Mouse (Mus musculus) hindbrain, embryonic 14.5 days (tissue): ENCODE measurements around the gene Clcn3. TPM values are rescaled to one million over a fixed set of nuclear protein-coding genes. Genes with fewer than 3 reads are reported as not detected.

Experiments used
- ATAC-seq: fragments of 200-750 bp; cut with Nextera tagmentation; 2 replicates; pipeline ENCODE4 v1.8.0; 2017; ENCODE audit warnings: moderate number of reproducible peaks, mild to moderate bottlenecking, moderate TSS enrichment, moderate library complexity; ENCODE audit not compliant: low FRiP score
- DNase-seq: peaks from one replicate; pipeline ENCODE4 v3.0.0-alpha.2; 2015; ENCODE audit warnings: low spot score
- H3K27ac ChIP-seq: fragments of 300-500 bp; sonication (generic); 2 replicates; pipeline ENCODE4 v1.5.1; 2014; ENCODE audit warnings: mild to moderate bottlenecking, moderate library complexity
- H3K27me3 ChIP-seq: fragments of 300-500 bp; sonication (generic); 2 replicates; pipeline ENCODE4 v1.6.1; 2014; ENCODE audit warnings: mild to moderate bottlenecking, low read length, mixed read lengths; ENCODE audit not compliant: control insufficient read depth, insufficient read depth
- H3K36me3 ChIP-seq: fragments of 300-500 bp; sonication (generic); replicated peaks from 2 replicates; pipeline ENCODE4 v1.6.1; 2014; ENCODE audit not compliant: control insufficient read depth, insufficient read depth
- H3K4me1 ChIP-seq: fragments of 300-500 bp; sonication (generic); replicated peaks from 2 replicates; pipeline ENCODE4 v1.6.1; 2014; ENCODE audit warnings: antibody characterized with exemption, low read length, mixed read lengths; ENCODE audit not compliant: control insufficient read depth, insufficient read depth
- H3K4me2 ChIP-seq: fragments of 300-500 bp; sonication (generic); replicated peaks from 2 replicates; pipeline ENCODE4 v1.6.1; 2014; ENCODE audit warnings: mild to moderate bottlenecking, moderate library complexity
- H3K4me3 ChIP-seq: fragments of 300-500 bp; sonication (generic); replicated peaks from 2 replicates; pipeline ENCODE4 v1.5.1; 2014; ENCODE audit warnings: mild to moderate bottlenecking, low read length
- H3K9ac ChIP-seq: fragments of 300-500 bp; sonication (generic); 2 replicates; pipeline ENCODE4 v1.6.1; 2014
- H3K9me3 ChIP-seq: fragments of 300-500 bp; sonication (generic); 2 replicates; pipeline ENCODE4 v1.6.1; 2016; ENCODE audit warnings: low read length; ENCODE audit not compliant: control insufficient read depth
- WGBS: fragments of 180-500 bp; shearing (Covaris S2); extraction: QIAGEN DNeasy Blood & Tissue Kit; methylation state at CpG from one replicate; pipeline ENCODE4 v1.1.7; 2014; 5-methylcytosine and 5-hydroxymethylcytosine counted together
- polyA plus RNA-seq: library from polyadenylated mRNA; unstranded; fragments of >200 nt; fragmentation: Nextera tagmentation; extraction: Ambion mirVana; gene quantifications from 2 replicates; pipeline ENCODE4 v1.2.1, GENCODE M21; 2014

The Clcn3 gene
- polyA plus RNA-seq, 1 experiment from 2014 or later, result 79.0 TPM

DNA sequence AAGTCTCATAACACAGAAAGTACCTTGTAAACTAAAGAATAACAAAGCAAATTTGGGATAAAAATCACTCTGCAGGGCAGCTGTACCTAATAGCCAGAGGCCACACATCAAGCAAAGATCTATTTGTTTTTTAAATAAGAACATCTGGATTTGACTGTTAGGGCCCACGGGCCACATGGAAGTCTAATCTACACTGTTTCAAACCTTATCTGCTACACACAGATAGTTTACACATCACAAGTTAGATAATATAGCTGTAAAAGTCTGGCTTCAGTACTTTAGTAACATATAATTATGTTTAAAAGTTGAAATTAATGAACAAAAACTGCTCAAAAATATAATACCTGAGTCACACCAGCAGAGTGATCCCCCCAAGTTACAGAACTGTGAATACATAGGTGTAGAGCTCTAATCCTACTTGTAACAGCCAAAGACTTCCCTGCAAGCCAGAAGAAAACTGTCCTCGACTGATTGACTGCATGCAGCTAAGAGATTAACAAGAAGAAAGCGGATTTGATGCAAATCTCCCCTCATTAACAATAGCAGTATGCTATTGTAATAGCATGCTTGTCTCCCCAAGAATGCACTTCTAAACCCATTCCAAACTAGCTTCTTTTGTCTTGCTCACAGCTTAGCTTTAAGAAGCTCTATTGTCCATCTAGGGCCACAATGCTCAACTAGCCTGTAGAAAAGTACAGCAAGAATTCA, 44.2 kb downstream of the Clcn3 start:
- DNase-seq (no peak), ATAC-seq (no peak)
- Histone ChIP-seq H3K27me3 (no peaks in the 10 kb centered on the region), H3K9ac (no peak overlapping the region), H3K4me2 (no peak overlapping the region), H3K4me3 (no peak overlapping the region), H3K27ac (no peak overlapping the region), H3K4me1 (no peaks in the 10 kb centered on the region), H3K36me3 (peaks cover 16% of the 10 kb centered on the region), H3K9me3 (no peaks in the 10 kb centered on the region)
- 30% methylated on average over 3 of the region's 3 CpGs for WGBS

DNA sequence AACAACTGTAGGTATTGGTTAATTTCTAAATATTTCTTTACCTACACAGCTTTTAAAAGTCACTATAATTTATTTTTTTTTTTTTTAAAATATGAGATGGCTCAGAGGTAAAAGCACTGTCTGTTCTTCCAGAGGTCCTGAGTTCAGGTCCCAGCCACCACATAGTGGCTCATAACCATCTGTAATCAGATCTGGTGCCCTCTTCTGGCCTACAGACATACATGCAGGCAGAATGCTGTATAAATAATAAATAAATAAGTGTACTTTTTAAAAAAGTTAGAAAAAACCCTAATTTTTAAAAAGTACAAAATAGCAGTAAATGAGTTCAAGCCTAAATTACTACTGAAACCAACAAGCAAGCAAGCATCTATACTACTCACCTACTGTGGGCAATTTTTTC, 49.5 kb downstream of the Clcn3 start:
- H3K4me2 ChIP-seq, result no peak overlapping the region
- DNase-seq (no peak), ATAC-seq (no peak)
- H3K27ac ChIP-seq, result no peak overlapping the region
- H3K9ac ChIP-seq, result no peak overlapping the region
- H3K36me3 ChIP-seq, result peaks cover 32% of the 10 kb centered on the region
- no peaks in the 10 kb centered on the region for H3K27me3 ChIP-seq
- H3K4me1 ChIP-seq, result no peaks in the 10 kb centered on the region
- H3K4me3 ChIP-seq, result no peak overlapping the region
- H3K9me3 ChIP-seq, result no peaks in the 10 kb centered on the region

DNA sequence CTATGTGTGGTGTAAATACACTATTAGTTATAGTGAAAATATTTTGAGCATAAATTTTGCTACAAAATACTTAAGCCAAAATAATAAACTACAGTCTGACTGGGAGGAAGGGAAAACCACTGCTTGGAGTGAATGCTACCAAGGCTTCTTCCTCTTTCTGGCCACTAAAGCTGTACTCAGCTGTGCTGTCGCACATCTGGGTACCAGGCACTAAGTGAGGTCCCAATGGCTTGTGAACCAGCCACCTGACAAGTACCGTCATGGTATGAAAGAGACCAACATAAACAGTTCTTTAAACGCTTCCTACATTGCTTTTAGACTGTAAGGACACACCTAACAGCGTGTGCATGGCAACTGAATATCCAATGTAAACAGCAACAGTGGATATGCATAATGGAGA, 62.9 kb downstream of the Clcn3 start:
- H3K9me3 ChIP-seq, result no peaks in the 10 kb centered on the region
- H3K4me2 ChIP-seq, result no peak overlapping the region
- H3K36me3 ChIP-seq, result peaks cover 26% of the 10 kb centered on the region
- H3K27ac ChIP-seq, result no peak overlapping the region
- DNase-seq (no peak), ATAC-seq (no peak)
- H3K4me3 ChIP-seq, result no peak overlapping the region
- H3K9ac ChIP-seq, result no peak overlapping the region
- 90% methylated on average over 4 of the region's 4 CpGs for WGBS
- H3K27me3 ChIP-seq, result no peaks in the 10 kb centered on the region
- H3K4me1 ChIP-seq, result no peaks in the 10 kb centered on the region

DNA sequence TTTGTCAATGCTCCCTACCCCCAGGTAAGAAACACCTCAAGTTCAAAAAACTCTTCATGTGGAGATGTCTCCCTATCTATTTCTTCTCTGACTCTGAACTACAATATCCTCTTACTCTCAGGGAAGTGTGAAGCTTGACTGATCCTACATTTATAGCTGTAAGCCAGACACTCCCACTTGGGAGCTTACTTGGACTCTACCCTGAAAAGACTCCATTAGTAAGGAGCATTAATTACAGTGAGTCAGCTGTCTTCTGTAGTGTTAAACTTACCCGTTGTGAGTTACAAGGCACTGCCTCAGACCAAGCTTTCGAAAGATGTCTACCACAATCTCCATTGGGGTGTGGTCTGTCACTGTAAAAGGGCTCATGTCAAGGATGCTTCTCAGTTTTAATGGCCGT, 64.0 kb downstream of the Clcn3 start:
- no peak for ATAC-seq
- no peaks in the 10 kb centered on the region for H3K4me1 ChIP-seq
- H3K4me3 ChIP-seq, result no peak overlapping the region
- no peak overlapping the region for H3K27ac ChIP-seq
- H3K27me3 ChIP-seq, result no peaks in the 10 kb centered on the region
- DNase-seq, result no peak
- H3K9me3 ChIP-seq, result no peaks in the 10 kb centered on the region
- H3K36me3 ChIP-seq, result peaks cover 31% of the 10 kb centered on the region
- H3K4me2 ChIP-seq, result no peak overlapping the region
- no peak overlapping the region for H3K9ac ChIP-seq
- 90% methylated on average over 3 of the region's 3 CpGs for WGBS

DNA sequence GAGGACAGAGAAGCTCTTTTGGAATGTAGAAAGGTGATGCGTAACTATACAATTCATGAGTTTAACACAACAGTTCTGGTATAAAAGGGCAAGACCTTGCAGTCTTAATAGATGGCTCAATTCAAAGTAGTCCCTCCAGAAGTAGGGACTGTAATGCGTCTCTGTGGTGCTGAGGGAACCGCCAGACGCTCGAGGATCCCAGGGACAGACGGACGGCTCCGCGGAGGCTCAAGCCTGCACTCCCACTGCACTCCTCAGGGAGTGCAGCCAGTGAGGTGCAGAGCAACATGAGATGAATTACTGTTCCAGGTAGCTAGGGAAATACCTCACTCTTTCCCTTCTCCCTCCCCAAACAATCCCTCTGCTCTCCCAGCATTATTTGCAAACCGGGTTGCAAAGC, 70.5 kb downstream of the Clcn3 start:
- no peaks in the 10 kb centered on the region for H3K9me3 ChIP-seq
- 61% methylated on average over 10 of the region's 10 CpGs for WGBS
- no peak overlapping the region for H3K27ac ChIP-seq
- no peak for DNase-seq
- H3K4me2 ChIP-seq, result no peak overlapping the region
- peaks cover 49% of the 10 kb centered on the region for H3K36me3 ChIP-seq
- H3K9ac ChIP-seq, result no peak overlapping the region
- ATAC-seq, result no peak
- no peak overlapping the region for H3K4me3 ChIP-seq
- no peaks in the 10 kb centered on the region for H3K4me1 ChIP-seq
- no peaks in the 10 kb centered on the region for H3K27me3 ChIP-seq

DNA sequence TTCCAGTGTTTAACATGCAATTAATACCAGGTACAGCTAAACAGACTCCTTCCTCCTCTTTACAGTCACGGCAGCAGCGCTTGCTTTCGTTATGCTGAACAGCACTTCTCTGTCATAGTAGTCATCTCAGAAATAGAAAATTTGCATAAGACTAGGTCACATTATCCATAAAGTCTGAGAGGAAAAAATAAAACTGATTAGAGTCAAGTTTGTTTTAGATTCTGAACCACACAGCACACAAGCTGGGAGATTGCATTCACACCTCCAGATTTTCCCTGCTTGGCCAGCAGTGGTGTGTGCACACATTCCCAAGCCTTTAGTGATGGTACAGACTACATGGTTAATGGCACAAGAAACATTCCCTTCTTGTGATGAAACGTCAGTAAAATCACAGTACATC, 71.0 kb downstream of the Clcn3 start:
- DNase-seq (no peak), ATAC-seq (no peak)
- no peaks in the 10 kb centered on the region for H3K9me3 ChIP-seq
- H3K27ac ChIP-seq, result no peak overlapping the region
- no peaks in the 10 kb centered on the region for H3K4me1 ChIP-seq
- H3K27me3 ChIP-seq, result no peaks in the 10 kb centered on the region
- no peak overlapping the region for H3K4me3 ChIP-seq
- 72% methylated on average over 4 of the region's 4 CpGs for WGBS
- H3K9ac ChIP-seq, result no peak overlapping the region
- H3K4me2 ChIP-seq, result no peak overlapping the region
- peaks cover 52% of the 10 kb centered on the region for H3K36me3 ChIP-seq

DNA sequence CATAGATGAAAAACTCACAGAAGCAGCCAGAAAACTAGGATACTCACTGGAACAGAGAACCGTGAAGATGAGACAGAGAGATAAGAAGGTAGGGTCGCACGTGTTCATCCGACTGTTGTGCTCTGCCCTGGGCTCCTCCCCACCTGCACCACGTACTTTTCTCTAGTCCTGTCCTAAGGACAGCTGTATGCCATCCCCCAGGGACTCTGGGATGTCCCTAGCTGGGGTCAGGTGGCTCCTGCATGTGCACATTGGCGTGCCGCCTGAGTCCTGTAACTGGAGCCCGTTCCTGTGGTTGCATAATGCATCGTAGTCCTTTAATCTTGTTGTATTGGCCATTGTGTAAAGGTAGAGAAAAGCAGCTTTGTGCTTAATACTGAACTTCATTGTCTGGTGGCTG, 83.0 kb downstream of the Clcn3 start:
- no peak for DNase-seq
- H3K27ac ChIP-seq, result no peak overlapping the region
- H3K4me2 ChIP-seq, result no peak overlapping the region
- 86% methylated on average over 9 of the region's 9 CpGs for WGBS
- ATAC-seq, result no peak
- no peaks in the 10 kb centered on the region for H3K9me3 ChIP-seq
- H3K27me3 ChIP-seq, result no peaks in the 10 kb centered on the region
- H3K4me1 ChIP-seq, result no peaks in the 10 kb centered on the region
- H3K9ac ChIP-seq, result no peak overlapping the region
- peaks cover 22% of the 10 kb centered on the region; the same call in 1 of the 2 replicates for H3K36me3 ChIP-seq
- no peak overlapping the region for H3K4me3 ChIP-seq

DNA sequence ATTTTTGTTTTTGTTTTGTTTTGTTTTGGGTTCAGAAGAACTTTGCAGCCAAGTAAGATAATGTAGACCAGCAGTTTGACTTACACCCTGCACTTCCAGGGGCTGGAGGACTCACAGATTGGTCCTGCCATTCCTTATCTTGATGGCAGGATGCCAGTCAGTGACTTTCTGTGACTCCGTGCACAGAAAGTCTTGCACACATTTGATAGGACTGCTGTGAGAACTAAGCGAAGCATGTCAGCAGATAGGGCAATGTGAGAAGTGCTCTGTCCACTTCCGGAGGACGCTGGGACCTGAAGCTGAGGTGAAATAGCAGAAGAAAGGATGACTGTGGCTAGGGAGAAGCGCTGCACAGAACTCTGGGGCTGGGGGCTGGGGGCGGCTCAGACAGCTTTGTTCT, 87.2 kb downstream of the Clcn3 start:
- no peak overlapping the region for H3K27ac ChIP-seq
- H3K27me3 ChIP-seq, result no peaks in the 10 kb centered on the region
- no peak overlapping the region for H3K4me3 ChIP-seq
- peaks cover 19% of the 10 kb centered on the region for H3K36me3 ChIP-seq
- H3K9ac ChIP-seq, result no peak overlapping the region
- no peaks in the 10 kb centered on the region for H3K9me3 ChIP-seq
- ATAC-seq, result no peak
- WGBS, result 92% methylated on average over 6 of the region's 6 CpGs
- peaks cover 10% of the 10 kb centered on the region for H3K4me1 ChIP-seq
- H3K4me2 ChIP-seq, result no peak overlapping the region
- no peak for DNase-seq

DNA sequence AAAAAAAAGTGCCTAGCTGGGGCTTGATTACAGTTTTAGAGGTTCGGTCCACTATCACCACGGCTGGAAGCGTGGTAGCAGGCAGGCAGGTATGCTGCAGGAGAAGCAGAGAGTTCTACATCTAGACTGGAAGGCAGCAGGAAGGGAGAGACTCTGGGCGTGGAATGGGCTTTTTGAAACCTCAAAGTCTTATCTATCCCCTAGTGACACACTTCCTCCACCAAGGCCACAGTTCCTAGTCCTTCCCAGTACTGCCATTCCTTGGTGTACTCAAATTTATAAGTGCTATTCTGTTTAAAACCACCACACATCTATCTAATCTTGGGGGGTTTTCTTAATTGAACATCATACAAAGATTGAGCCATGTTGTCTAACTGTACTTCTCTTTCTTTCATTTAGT, 91.3 kb downstream of the Clcn3 start:
- no peak overlapping the region for H3K4me3 ChIP-seq
- WGBS, result 95% methylated on average over 4 of the region's 4 CpGs

DNA sequence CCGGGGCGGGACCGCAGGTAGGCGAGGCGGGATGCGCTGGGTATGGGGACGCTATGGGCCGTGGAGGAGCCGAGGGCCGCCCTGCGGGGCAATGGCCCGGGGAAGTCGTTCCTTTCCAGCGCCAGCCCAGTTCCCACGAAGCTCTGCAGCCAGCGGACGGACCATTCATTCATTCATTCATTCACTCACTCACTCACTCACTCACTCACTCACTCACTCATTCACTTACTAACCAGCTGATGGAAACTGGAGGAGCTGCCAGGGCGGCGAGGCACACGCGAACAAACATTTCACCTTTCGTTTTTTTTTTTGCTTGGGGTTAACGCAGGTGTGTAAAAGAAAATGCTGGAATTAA, 92.6 kb downstream of the Clcn3 start:
- Histone ChIP-seq H3K9ac (peak overlapping the region; percentile 80), H3K4me2 (peak overlapping the region; percentile 83), H3K27me3 (no peaks in the 10 kb centered on the region), H3K27ac (peak overlapping the region; percentile 65; the same call in 1 of the 2 replicates), H3K36me3 (peaks cover 3% of the 10 kb centered on the region; the same call in 1 of the 2 replicates), H3K9me3 (no peaks in the 10 kb centered on the region), H3K4me1 (peaks cover 14% of the 10 kb centered on the region), H3K4me3 (peak overlapping the region; percentile 74)
- DNase-seq, result no peak
- 3% methylated on average over 21 of the region's 23 CpGs for WGBS
- ATAC-seq, result no peak

More for the DNA sequence above, 91.3 kb downstream of the Clcn3 start:
- Histone ChIP-seq H3K27me3 (no peaks in the 10 kb centered on the region), H3K9ac (no peak overlapping the region), H3K36me3 (peaks cover 6% of the 10 kb centered on the region), H3K4me2 (0 out of 2 replicates have a peak overlapping the region, but pooled peaks have one; percentile 83), H3K9me3 (no peaks in the 10 kb centered on the region), H3K4me1 (peaks cover 14% of the 10 kb centered on the region), H3K27ac (no peak overlapping the region)
- ATAC-seq (no peak), DNase-seq (no peak)
